19 mouse cellular contexts compared by ENCODE assay signal in genomic region chr6:127240472-127241375, GRCm38 (mm10).
DNase-seq lines count a peak whose midpoint lies in the region; ATAC-seq and TF ChIP-seq lines count a peak whose summit lies in the region.
"Had no signal": no experiment of that assay in that cellular context is flagged by ENCODE, and none has a peak within 500 bp of the region (broad histone marks: within the 10 kb centered on the region; RNA-seq: fewer than 3 reads in every experiment).

No protein-coding gene starts in this region.

- no peak for TF ChIP-seq CTCF in thymus, adult 2 months (IDR thresholded peaks at IDR 0.05; ENCODE audit: borderline replicate concordance, control insufficient read depth, extremely low read depth, insufficient read depth, low read length, poor library complexity)
- TF ChIP-seq CTCF in bone marrow, adult 2 months (IDR thresholded peaks at IDR 0.05; ENCODE audit: control insufficient read depth, insufficient read depth, low read length): no peak

- no peaks in the 10 kb centered on the region for H3K36me3 ChIP-seq in thymus, adult 2 months (ENCODE audit: control insufficient read depth, insufficient read depth, low read length)
- no peaks in the 10 kb centered on the region for H3K36me3 ChIP-seq in limb, embryonic 12.5 days
- H3K36me3 ChIP-seq in midbrain, embryonic 16.5 days (ENCODE audit: control insufficient read depth, insufficient read depth, low read length): no peaks in the 10 kb centered on the region
- H3K36me3 ChIP-seq: embryonic facial prominence, embryonic 13.5 days; hindbrain, embryonic 15.5 days; liver, embryonic 13.5 days; neural tube, embryonic 12.5 days had no signal

- H3K27me3 ChIP-seq in thymus, adult 2 months (ENCODE audit: control insufficient read depth, insufficient read depth, low read length): no peaks in the 10 kb centered on the region
- no peaks in the 10 kb centered on the region for H3K27me3 ChIP-seq in limb, embryonic 12.5 days
- H3K27me3 ChIP-seq in midbrain, embryonic 16.5 days (ENCODE audit: control insufficient read depth, insufficient read depth, low read depth, low read length): no peaks in the 10 kb centered on the region
- H3K27me3 ChIP-seq: embryonic facial prominence, embryonic 13.5 days; hindbrain, embryonic 15.5 days; liver, embryonic 13.5 days; neural tube, embryonic 12.5 days had no signal

- TF ChIP-seq POLR2A in thymus, adult 2 months (IDR thresholded peaks at IDR 0.05; ENCODE audit: control insufficient read depth, extremely low read depth, insufficient read depth, low read length, poor library complexity): no peak
- no peak for TF ChIP-seq POLR2A in bone marrow, adult 2 months (IDR thresholded peaks at IDR 0.05; ENCODE audit: borderline replicate concordance, control insufficient read depth, low read depth, low read length)

- no peak overlapping the region for H3K4me2 ChIP-seq in limb, embryonic 12.5 days
- H3K4me2 ChIP-seq in midbrain, embryonic 16.5 days (ENCODE audit: low read length): no peak overlapping the region
- H3K4me2 ChIP-seq: embryonic facial prominence, embryonic 13.5 days; hindbrain, embryonic 15.5 days; liver, embryonic 13.5 days; neural tube, embryonic 12.5 days had no signal

- peak overlapping the region; percentile 43 for H3K27ac ChIP-seq in thymus, adult 2 months (ENCODE audit: control insufficient read depth, insufficient read depth, low read length)
- H3K27ac ChIP-seq in bone marrow, adult 2 months (ENCODE audit: control insufficient read depth, insufficient read depth, low read depth, low read length, poor library complexity): peak overlapping the region; percentile 52
- peak overlapping the region; percentile 84 for H3K27ac ChIP-seq in limb, embryonic 12.5 days
- H3K27ac ChIP-seq in midbrain, embryonic 16.5 days (ENCODE audit: low read length): no peak overlapping the region
- H3K27ac ChIP-seq: embryonic facial prominence, embryonic 13.5 days; gastrocnemius, adult 2 months; hindbrain, embryonic 15.5 days; left cerebral cortex, adult 2 months; liver, embryonic 13.5 days; neural tube, embryonic 12.5 days had no signal

- no peak overlapping the region for H3K9ac ChIP-seq in limb, embryonic 12.5 days (replicated peaks)
- no peak overlapping the region for H3K9ac ChIP-seq in midbrain, embryonic 16.5 days (ENCODE audit: low read depth, low read length)
- H3K9ac ChIP-seq: embryonic facial prominence, embryonic 13.5 days; hindbrain, embryonic 15.5 days; liver, embryonic 13.5 days; neural tube, embryonic 12.5 days had no signal

- peak; percentile 73; the same call in 1 of the 2 replicates for ATAC-seq in limb, embryonic 12.5 days (ENCODE audit: insufficient number of reproducible peaks, insufficient read depth, low FRiP score, low TSS enrichment, low read depth)
- ATAC-seq in midbrain, embryonic 16.5 days: no peak

- no peaks in the 10 kb centered on the region for H3K9me3 ChIP-seq in limb, embryonic 12.5 days
- H3K9me3 ChIP-seq in midbrain, embryonic 16.5 days (replicated peaks; ENCODE audit: control insufficient read depth, low read length, poor library complexity, severe bottlenecking): no peaks in the 10 kb centered on the region
- H3K9me3 ChIP-seq: embryonic facial prominence, embryonic 13.5 days; hindbrain, embryonic 15.5 days; liver, embryonic 13.5 days; neural tube, embryonic 12.5 days had no signal

- H3K4me3 ChIP-seq in thymus, adult 2 months (ENCODE audit: control insufficient read depth, insufficient read depth, low read length): peak overlapping the region; percentile 41
- H3K4me3 ChIP-seq in bone marrow, adult 2 months (replicated peaks; ENCODE audit: control insufficient read depth, low read depth, low read length): peak overlapping the region; percentile 29
- no peak overlapping the region for H3K4me3 ChIP-seq in limb, embryonic 12.5 days (replicated peaks)
- no peak overlapping the region for H3K4me3 ChIP-seq in midbrain, embryonic 16.5 days (ENCODE audit: low read depth, low read length)
- H3K4me3 ChIP-seq: embryonic facial prominence, embryonic 13.5 days; gastrocnemius, adult 2 months; hindbrain, embryonic 15.5 days; left cerebral cortex, adult 2 months; liver, embryonic 13.5 days; neural tube, embryonic 12.5 days had no signal

- peaks cover 14% of the 10 kb centered on the region for H3K4me1 ChIP-seq in thymus, adult 2 months (replicated peaks; ENCODE audit: control insufficient read depth, insufficient read depth, low read length)
- peaks cover 5% of the 10 kb centered on the region; the same call in 1 of the 2 replicates for H3K4me1 ChIP-seq in bone marrow, adult 2 months (ENCODE audit: control insufficient read depth, insufficient read depth, low read length)
- H3K4me1 ChIP-seq in limb, embryonic 12.5 days (replicated peaks): peaks cover 30% of the 10 kb centered on the region
- no peaks in the 10 kb centered on the region for H3K4me1 ChIP-seq in midbrain, embryonic 16.5 days (ENCODE audit: control insufficient read depth, insufficient read depth, low read length)
- H3K4me1 ChIP-seq: hindbrain, embryonic 15.5 days; neural tube, embryonic 12.5 days had no signal

- WGBS in thymus, adult 2 months: 62% methylated on average over 19 of the region's 19 CpGs
- 70% methylated on average over 19 of the region's 19 CpGs for WGBS in bone marrow, adult 2 months
- 67% methylated on average over 19 of the region's 19 CpGs for WGBS in limb, embryonic 12.5 days
- WGBS in midbrain, embryonic 16.5 days: 90% methylated on average over 19 of the region's 19 CpGs

- no peak for DNase-seq in thymus, adult 2 months
- DNase-seq in thymus, adult 18-20 months: no peak
- peak; percentile 26 for DNase-seq in thymus, postnatal 4 days
- no peak for DNase-seq in gastrocnemius, postnatal 36 days
- DNase-seq: adrenal gland, postnatal 25 days; cerebellum, adult 9-10 months; gastrocnemius, adult 2 months; heart, postnatal 36 days; kidney, adult 18-20 months; kidney, postnatal 14 days; liver, embryonic 13.5 days; right cerebral cortex, postnatal 14 days had no signal

- intact Hi-C loops in gastrocnemius, postnatal 36 days (cut with DNase I): no loop called here

Comparison
In these comparisons a context has a peak if more than half of its experiments do, and no peak if none do; other contexts are left out.
1. H3K4me3 ChIP-seq: peak in thymus, adult 2 months (single experiment) and bone marrow, adult 2 months (single experiment); none in limb, embryonic 12.5 days (single experiment) and midbrain, embryonic 16.5 days (single experiment).